In genomic region chr11:38155706-38156105, GRCm38 (mm10) we compare ENCODE assay signal across 26 mouse cellular contexts.
"Had no signal": no experiment of that assay in that cellular context is flagged by ENCODE, and none has a peak within 500 bp of the region (broad histone marks: within the 10 kb centered on the region; RNA-seq: fewer than 3 reads in every experiment).

No protein-coding gene starts in this region.

- H3K9me3 ChIP-seq: limb, embryonic 10.5 days; limb, embryonic 13.5 days; liver, embryonic 12.5 days; liver, embryonic 15.5 days; lung, embryonic 15.5 days; megakaryocyte, embryonic 14.5 days; midbrain, embryonic 10.5 days; midbrain, embryonic 13.5 days; neural tube, embryonic 13.5 days had no signal

- DNase-seq: kidney, postnatal 25 days; layer of hippocampus, adult 9-11 months; liver; lung, adult 18-20 months; lung, postnatal 10 days; lung, postnatal 36 days; right cerebral cortex, adult 18-20 months; right cerebral cortex, postnatal 14 days; right cerebral cortex, postnatal 4 days; thymus, adult 2 months; thymus, postnatal 14 days; thymus, postnatal 4 days had no signal

- H3K27me3 ChIP-seq: limb, embryonic 13.5 days; liver, embryonic 12.5 days; liver, embryonic 15.5 days; lung, embryonic 15.5 days; megakaryocyte, embryonic 14.5 days; midbrain, embryonic 13.5 days; neural tube, embryonic 13.5 days had no signal

- H3K27ac ChIP-seq: kidney, postnatal 0 days; layer of hippocampus, adult 2 months; limb, embryonic 10.5 days; limb, embryonic 13.5 days; liver, embryonic 12.5 days; liver, embryonic 15.5 days; lung, embryonic 15.5 days; midbrain, embryonic 10.5 days; midbrain, embryonic 13.5 days; neural tube, embryonic 13.5 days; stomach, postnatal 0 days had no signal

- H3K4me3 ChIP-seq: layer of hippocampus, adult 2 months; limb, embryonic 10.5 days; limb, embryonic 13.5 days; liver, embryonic 12.5 days; liver, embryonic 15.5 days; lung, embryonic 15.5 days; megakaryocyte, embryonic 14.5 days; midbrain, embryonic 10.5 days; midbrain, embryonic 13.5 days; myocyte; neural tube, embryonic 13.5 days had no signal

- H3K4me1 ChIP-seq: limb, embryonic 10.5 days; limb, embryonic 13.5 days; liver, embryonic 12.5 days; liver, embryonic 15.5 days; lung, embryonic 15.5 days; megakaryocyte, embryonic 14.5 days; midbrain, embryonic 10.5 days; midbrain, embryonic 13.5 days; neural tube, embryonic 13.5 days had no signal

- H3K36me3 ChIP-seq: limb, embryonic 10.5 days; limb, embryonic 13.5 days; liver, embryonic 12.5 days; liver, embryonic 15.5 days; lung, embryonic 15.5 days; midbrain, embryonic 10.5 days; midbrain, embryonic 13.5 days; neural tube, embryonic 13.5 days had no signal

- H3K9ac ChIP-seq: limb, embryonic 13.5 days; liver, embryonic 12.5 days; liver, embryonic 15.5 days; lung, embryonic 15.5 days; midbrain, embryonic 13.5 days; neural tube, embryonic 13.5 days had no signal

- H3K4me2 ChIP-seq: limb, embryonic 13.5 days; liver, embryonic 12.5 days; liver, embryonic 15.5 days; lung, embryonic 15.5 days; midbrain, embryonic 13.5 days; neural tube, embryonic 13.5 days had no signal

- ATAC-seq: liver, embryonic 12.5 days; midbrain, embryonic 13.5 days; midbrain, embryonic 16.5 days had no signal
